Mouse (Mus musculus) heart, adult 2 months (tissue): Measurements from ENCODE around the gene Ptpn12. TPM values are rescaled to one million over a fixed set of nuclear protein-coding genes. Genes with fewer than 3 reads are reported as not detected.
A peak's percentile ranks its signal among the peaks of the same experiment; 100 is the strongest.

Experiments
- DNase-seq, 2 experiments: peaks; one replicate each; pipeline ENCODE4 v3.0.0; 2021
- H3K27ac ChIP-seq: fragments of 200-600 bp; 2 replicates; pipeline ENCODE4 v1.8.1; 2022
- H3K27me3 ChIP-seq: fragments of 200-500 bp; 2 replicates; pipeline ENCODE4 v1.6.1; 2012; ENCODE audit warnings: mild to moderate bottlenecking, low read length, inconsistent platforms, mixed read lengths; ENCODE audit not compliant: control insufficient read depth, insufficient read depth
- H3K36me3 ChIP-seq: fragments of 200-500 bp; 2 replicates; pipeline ENCODE4 v1.6.1; 2012; ENCODE audit warnings: low read length, inconsistent platforms; ENCODE audit not compliant: control insufficient read depth, insufficient read depth
- H3K4me1 ChIP-seq: fragments of 200-500 bp; 2 replicates; pipeline ENCODE4 v1.6.1; 2011; ENCODE audit warnings: low read length; ENCODE audit not compliant: control insufficient read depth, insufficient read depth
- H3K4me3 ChIP-seq: fragments of 200-600 bp; 2 replicates; pipeline ENCODE4 v1.8.1; 2022
- H3K79me2 ChIP-seq: fragments of 200-500 bp; replicated peaks from 2 replicates; pipeline ENCODE4 v1.6.1; 2012; ENCODE audit warnings: mild to moderate bottlenecking, inconsistent platforms, low read length, moderate library complexity, mixed read lengths; ENCODE audit not compliant: control insufficient read depth, insufficient read depth
- H3K9ac ChIP-seq: fragments of 200-500 bp; 2 replicates; pipeline ENCODE4 v1.6.1; 2012; ENCODE audit warnings: low read depth, mild to moderate bottlenecking, control low read depth, inconsistent platforms, low read length, mixed read lengths
- CTCF ChIP-seq: fragments of 200-600 bp; IDR thresholded peaks from 2 replicates; pipeline ENCODE4 v1.8.1; 2022; ENCODE audit warnings: antibody characterized with exemption, mild to moderate bottlenecking, moderate library complexity
- EP300 ChIP-seq: fragments of 200-500 bp; IDR thresholded peaks from 2 replicates; pipeline ENCODE4 v1.6.1; 2011; ENCODE audit warnings: low read depth, low read length, control low read depth; ENCODE audit not compliant: insufficient read depth
- POLR2A ChIP-seq: fragments of 200-500 bp; IDR thresholded peaks from 2 replicates; pipeline ENCODE4 v1.6.1; 2011; ENCODE audit warnings: mild to moderate bottlenecking, low read depth, low read length, control low read depth; ENCODE audit not compliant: insufficient read depth
- WGBS: fragments of 180-500 bp; shearing (Covaris S2); methylation state at CpG from one replicate; pipeline ENCODE4 v1.1.7; 2018; 5-methylcytosine and 5-hydroxymethylcytosine counted together
- intact Hi-C: fragments of 180-260 bp; cut with DNase I; formaldehyde crosslinking; loops from one replicate; pipeline ENCODE4 v1.15.1; 2025
- polyA plus RNA-seq: library from polyadenylated mRNA; depleted of rRNA; stranded (reverse); fragments of >200 nt; gene quantifications from 2 replicates; pipeline ENCODE4 v1.2.3, GENCODE M21; 2012
- total RNA-seq, 2 experiments: library from RNA; stranded (reverse); gene quantifications; 2 replicates each; pipeline ENCODE4 v1.2.3; 2021

Ptpn12 gene
- total and polyA plus RNA-seq, 3 experiments: 24.8 to 29.0 (median 28.8) TPM

GRCm38 (mm10) chr5:21017075-21017474 lies 38.6 kb downstream of the Ptpn12 start:
- Histone ChIP-seq H3K27ac (no peak overlapping the region), H3K4me1 (peaks cover 2% of the 10 kb centered on the region), H3K4me3 (no peak overlapping the region), H3K36me3 (peaks cover 7% of the 10 kb centered on the region), H3K27me3 (no peaks in the 10 kb centered on the region), H3K79me2 (no peaks in the 10 kb centered on the region), H3K9ac (no peak overlapping the region)
- 31% methylated on average over 5 of the region's 5 CpGs for WGBS
- TF ChIP-seq POLR2A (no peak), CTCF (peak; percentile 60), EP300 (no peak)
- peak; percentile 36 to 37 for DNase-seq
- intact Hi-C loops: loop anchor here (10.0 kb wide), 1 partner anchor 238 kb away; no protein-coding TSS in a partner anchor

- Histone ChIP-seq H3K4me1 (no peaks in the 10 kb centered on the region), H3K27me3 (no peaks in the 10 kb centered on the region), H3K79me2 (no peaks in the 10 kb centered on the region), H3K27ac (no peak overlapping the region), H3K4me3 (no peak overlapping the region), H3K36me3 (peaks cover 7% of the 10 kb centered on the region), H3K9ac (no peak overlapping the region)
- TF ChIP-seq POLR2A: no peak
- TF ChIP-seq CTCF: peak; percentile 53
- no peak for DNase-seq
- intact Hi-C loops: loop anchor here (5.0 to 10.0 kb wide), 3 partner anchors 41 to 244 kb away; no protein-coding TSS in a partner anchor
These were observed 44.8 kb downstream of the Ptpn12 start for GRCm38 (mm10) chr5:21010908-21011307.

GRCm38 (mm10) chr5:21002723-21003122 lies 53.0 kb downstream of the Ptpn12 start:
- H3K79me2 ChIP-seq: no peaks in the 10 kb centered on the region
- H3K9ac ChIP-seq: no peak overlapping the region
- 89% methylated on average over 6 of the region's 6 CpGs for WGBS
- H3K36me3 ChIP-seq: peaks cover 3% of the 10 kb centered on the region
- H3K27me3 ChIP-seq: no peaks in the 10 kb centered on the region
- intact Hi-C loops: no loop called here
- H3K27ac ChIP-seq: no peak overlapping the region
- DNase-seq: no peak
- no peak overlapping the region for H3K4me3 ChIP-seq
- TF ChIP-seq POLR2A: no peak
- H3K4me1 ChIP-seq: no peaks in the 10 kb centered on the region

- Histone ChIP-seq H3K27me3 (no peaks in the 10 kb centered on the region), H3K27ac (no peak overlapping the region), H3K9ac (no peak overlapping the region), H3K36me3 (peaks cover 3% of the 10 kb centered on the region; the same call in 1 of the 2 replicates), H3K4me1 (no peaks in the 10 kb centered on the region), H3K79me2 (no peaks in the 10 kb centered on the region), H3K4me3 (no peak overlapping the region)
- intact Hi-C loops: no loop called here
- TF ChIP-seq POLR2A (no peak), EP300 (no peak), CTCF (no peak)
- no peak for DNase-seq
- 97% methylated on average over 10 of the region's 10 CpGs for WGBS
These were observed 53.9 kb downstream of the Ptpn12 start for GRCm38 (mm10) chr5:21001622-21002315.

- Histone ChIP-seq H3K9ac (no peak overlapping the region), H3K79me2 (no peaks in the 10 kb centered on the region), H3K36me3 (peaks cover 3% of the 10 kb centered on the region; the same call in 1 of the 2 replicates), H3K4me1 (no peaks in the 10 kb centered on the region), H3K27me3 (no peaks in the 10 kb centered on the region), H3K4me3 (no peak overlapping the region), H3K27ac (no peak overlapping the region)
- WGBS: 82% methylated on average over 6 of the region's 6 CpGs
- intact Hi-C loops: no loop called here
- TF ChIP-seq POLR2A: no peak
- TF ChIP-seq CTCF: no peak
- TF ChIP-seq EP300: no peak
- DNase-seq: no peak
These were observed 57.3 kb downstream of the Ptpn12 start for GRCm38 (mm10) chr5:20998427-20998826.

- Histone ChIP-seq H3K9ac (no peak overlapping the region), H3K36me3 (peaks cover 3% of the 10 kb centered on the region; the same call in 1 of the 2 replicates), H3K79me2 (no peaks in the 10 kb centered on the region), H3K27me3 (no peaks in the 10 kb centered on the region), H3K4me3 (no peak overlapping the region), H3K4me1 (no peaks in the 10 kb centered on the region), H3K27ac (no peak overlapping the region)
- intact Hi-C loops: no loop called here
- WGBS: 85% methylated on average over 6 of the region's 6 CpGs
- no peak for DNase-seq
- no peak for TF ChIP-seq EP300
These were observed 58.2 kb downstream of the Ptpn12 start for GRCm38 (mm10) chr5:20997555-20997954.
